Mouse (Mus musculus) heart, postnatal 0 days (tissue): ENCODE data around the gene Tsg101.

Source experiments
- CTCF ChIP-seq: IDR thresholded peaks from 2 replicates; pipeline ENCODE4 v1.5.1; 2016; ENCODE audit warnings: antibody characterized with exemption, control low read depth, low read depth
- EP300 ChIP-seq: IDR thresholded peaks from 2 replicates; pipeline ENCODE4 v1.6.1; 2016; ENCODE audit warnings: antibody characterized with exemption, low read depth

- TF ChIP-seq CTCF (0 out of 2 replicates have a peak, but pooled peaks have one; percentile 11), EP300 (no peak)
These were observed 68.7 kb downstream of the Tsg101 start for GRCm38 (mm10) chr7:46851026-46851425.
